Mouse (Mus musculus) limb, embryonic 13.5 days (tissue): ENCODE measurements around the gene Slc39a1. TPM values are rescaled to one million over a fixed set of nuclear protein-coding genes. Genes with fewer than 3 reads are reported as not detected.
"Not testable (repeated sequence)": the region's sequence is repeated elsewhere in the genome, so short reads cannot be mapped to it uniquely, and the experiment has no call there.

ENCODE experiments used
- ATAC-seq: fragments of 200-750 bp; cut with Nextera tagmentation; 2 replicates; pipeline ENCODE4 v1.8.0; 2017; ENCODE audit warnings: low read depth, moderate number of reproducible peaks, moderate TSS enrichment; ENCODE audit not compliant: low FRiP score
- H3K27ac ChIP-seq: fragments of 300-500 bp; sonication (generic); 2 replicates; pipeline ENCODE4 v1.5.1; 2015; ENCODE audit warnings: inconsistent platforms, mild to moderate bottlenecking, moderate library complexity
- H3K27me3 ChIP-seq: fragments of 300-500 bp; sonication (generic); 2 replicates; pipeline ENCODE4 v1.6.1; 2015; ENCODE audit warnings: mild to moderate bottlenecking, inconsistent platforms
- H3K36me3 ChIP-seq: fragments of 300-500 bp; sonication (generic); 2 replicates; pipeline ENCODE4 v1.6.1; 2015; ENCODE audit warnings: inconsistent platforms, mild to moderate bottlenecking, moderate library complexity
- H3K4me1 ChIP-seq: fragments of 300-500 bp; sonication (generic); 2 replicates; pipeline ENCODE4 v1.6.1; 2015; ENCODE audit warnings: inconsistent platforms
- H3K4me2 ChIP-seq: fragments of 300-500 bp; sonication (generic); replicated peaks from 2 replicates; pipeline ENCODE4 v1.6.1; 2015; ENCODE audit warnings: inconsistent platforms, mild to moderate bottlenecking, moderate library complexity
- H3K4me3 ChIP-seq: fragments of 300-500 bp; sonication (generic); 2 replicates; pipeline ENCODE4 v1.5.1; 2015; ENCODE audit warnings: moderate library complexity, mild to moderate bottlenecking, inconsistent platforms
- H3K9ac ChIP-seq: fragments of 300-500 bp; sonication (generic); 2 replicates; pipeline ENCODE4 v1.6.1; 2015; ENCODE audit warnings: mild to moderate bottlenecking, inconsistent platforms
- H3K9me3 ChIP-seq: fragments of 300-500 bp; sonication (generic); 2 replicates; pipeline ENCODE4 v1.6.1; 2016; ENCODE audit warnings: inconsistent platforms
- WGBS: fragments of 180-500 bp; shearing (Covaris S2); methylation state at CpG from one replicate; pipeline ENCODE4 v1.1.7; 2015; 5-methylcytosine and 5-hydroxymethylcytosine counted together
- polyA plus RNA-seq: library from polyadenylated mRNA; unstranded; fragments of >200 nt; fragmentation: Nextera tagmentation; extraction: Ambion mirVana; gene quantifications from 2 replicates; pipeline ENCODE4 v1.2.1, GENCODE M21; 2015

Gene Slc39a1
- polyA plus RNA-seq, 1 experiment from 2014 or later, result 102 TPM

DNA sequence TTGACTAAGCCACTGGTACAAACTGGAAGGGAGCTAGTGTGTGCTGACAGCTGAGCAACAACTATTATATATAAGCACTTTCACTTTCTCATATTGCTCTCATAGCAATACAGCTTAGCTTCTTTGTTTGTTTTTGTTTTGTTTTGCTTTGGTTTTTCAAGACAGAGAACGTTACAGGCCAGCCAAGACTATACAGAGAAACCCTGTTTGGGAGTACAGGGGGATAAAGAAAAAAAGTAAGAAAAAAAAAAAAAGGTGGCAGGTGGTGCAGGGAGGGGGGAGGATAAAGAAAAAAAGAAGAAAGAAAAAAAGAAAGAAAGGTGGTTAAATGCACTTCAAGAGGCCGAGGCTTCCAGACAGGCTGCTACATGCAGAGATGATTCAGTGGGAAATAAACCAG is 2.6 kb upstream of the Slc39a1 start:
- H3K4me2 ChIP-seq, result no peak overlapping the region
- H3K36me3 ChIP-seq, result peaks cover 7% of the 10 kb centered on the region
- 76% methylated on average over 2 of the region's 2 CpGs for WGBS
- H3K27me3 ChIP-seq, result no peaks in the 10 kb centered on the region
- H3K4me3 ChIP-seq, result no peak overlapping the region
- no peak overlapping the region for H3K9ac ChIP-seq
- H3K27ac ChIP-seq, result no peak overlapping the region
- peaks cover 37% of the 10 kb centered on the region for H3K4me1 ChIP-seq
- ATAC-seq, result no peak
- no peaks in the 10 kb centered on the region for H3K9me3 ChIP-seq

DNA sequence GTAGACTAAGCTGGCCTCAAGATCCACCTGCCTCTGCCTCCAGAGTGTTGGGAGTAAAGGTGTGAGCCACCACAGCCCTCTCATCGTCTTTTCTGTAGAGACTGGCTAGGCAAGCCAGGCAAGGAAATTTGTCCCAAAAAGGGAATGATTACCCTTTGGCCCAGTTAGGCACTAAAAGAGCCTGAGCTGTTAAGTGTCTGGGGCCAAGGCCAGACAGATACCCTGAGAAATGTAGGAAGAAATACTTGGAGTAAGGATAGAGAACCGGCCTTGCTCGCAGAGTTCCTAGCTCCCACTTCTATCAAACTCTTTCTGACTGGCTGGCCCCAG is 377 bp upstream of the Slc39a1 start:
- peak overlapping the region; percentile 82 for H3K9ac ChIP-seq
- 0% methylated on average over 3 of the region's 3 CpGs for WGBS
- peaks cover 29% of the 10 kb centered on the region for H3K4me1 ChIP-seq
- H3K4me2 ChIP-seq, result peak overlapping the region; percentile 90
- H3K36me3 ChIP-seq, result peaks cover 22% of the 10 kb centered on the region
- H3K27me3 ChIP-seq, result no peaks in the 10 kb centered on the region
- peak overlapping the region; percentile 91 for H3K27ac ChIP-seq
- peak overlapping the region; percentile 79 for H3K4me3 ChIP-seq
- ATAC-seq, result peak; percentile 13; the same call in 1 of the 2 replicates
- no peaks in the 10 kb centered on the region for H3K9me3 ChIP-seq

GRCm38 (mm10) chr3:90248746-90249100 is 751 bp downstream of the Slc39a1 start:
- H3K9ac ChIP-seq, result peak overlapping the region; percentile 82
- ATAC-seq, result no peak
- H3K4me3 ChIP-seq, result peak overlapping the region; percentile 79
- peak overlapping the region; percentile 90 for H3K4me2 ChIP-seq
- peaks cover 18% of the 10 kb centered on the region for H3K4me1 ChIP-seq
- H3K27ac ChIP-seq, result peak overlapping the region; percentile 89
- WGBS, result 5% methylated on average over 10 of the region's 10 CpGs
- H3K36me3 ChIP-seq, result peaks cover 22% of the 10 kb centered on the region
- no peaks in the 10 kb centered on the region for H3K9me3 ChIP-seq
- no peaks in the 10 kb centered on the region for H3K27me3 ChIP-seq

GRCm38 (mm10) chr3:90250791-90251190 is 2.8 kb downstream of the Slc39a1 start:
- Histone ChIP-seq H3K36me3 (peaks cover 22% of the 10 kb centered on the region), H3K4me3 (no peak overlapping the region), H3K9ac (no peak overlapping the region), H3K4me2 (no peak overlapping the region), H3K27ac (no peak overlapping the region), H3K9me3 (no peaks in the 10 kb centered on the region), H3K4me1 (peaks cover 24% of the 10 kb centered on the region), H3K27me3 (no peaks in the 10 kb centered on the region)
- WGBS, result 82% methylated on average over 6 of the region's 6 CpGs
- ATAC-seq, result no peak

- H3K27ac ChIP-seq, ATAC-seq, H3K4me3 ChIP-seq, H3K9ac ChIP-seq, H3K9me3 ChIP-seq, H3K27me3 ChIP-seq, H3K4me2 ChIP-seq: not testable (repeated sequence)
- H3K4me1 ChIP-seq, result peaks cover 31% of the 10 kb centered on the region
- H3K36me3 ChIP-seq, result peaks cover 22% of the 10 kb centered on the region
- WGBS, result 92% methylated on average over 11 of the region's 12 CpGs
Observed at GRCm38 (mm10) chr3:90251731-90252226, 3.8 kb downstream of the Slc39a1 start.

DNA sequence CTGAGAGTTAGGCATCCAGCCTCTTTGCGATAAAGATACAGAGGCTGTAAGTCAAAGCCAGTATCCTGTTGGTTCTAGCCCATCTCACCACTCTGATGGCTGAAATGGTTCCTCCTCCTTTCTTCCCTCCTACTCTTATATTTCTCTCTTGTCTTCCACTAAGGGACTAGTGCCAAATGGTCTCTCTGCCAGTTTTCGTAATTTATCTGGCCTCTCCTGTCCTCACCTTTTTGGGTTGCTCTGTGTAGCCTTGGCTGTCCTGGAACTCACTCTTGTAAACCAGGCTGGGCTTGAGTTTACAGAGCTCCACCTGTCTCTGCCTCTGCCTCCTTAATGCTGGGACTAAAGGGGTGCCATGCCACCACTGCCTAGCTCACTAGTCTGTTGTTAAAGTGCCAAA is 4.7 kb downstream of the Slc39a1 start:
- H3K9me3 ChIP-seq, H3K4me3 ChIP-seq, H3K9ac ChIP-seq, H3K27me3 ChIP-seq, H3K4me2 ChIP-seq, H3K27ac ChIP-seq, ATAC-seq: not testable (repeated sequence)
- H3K36me3 ChIP-seq, result peaks cover 29% of the 10 kb centered on the region
- H3K4me1 ChIP-seq, result peaks cover 28% of the 10 kb centered on the region
- WGBS, result 92% methylated on average over 2 of the region's 2 CpGs

- not testable (repeated sequence) for H3K27me3 ChIP-seq, H3K9ac ChIP-seq, H3K4me3 ChIP-seq, H3K9me3 ChIP-seq, H3K27ac ChIP-seq, ATAC-seq
- Histone ChIP-seq H3K36me3 (peaks cover 34% of the 10 kb centered on the region), H3K4me2 (peak overlapping the region; percentile 78; the same call in 1 of the 2 replicates), H3K4me1 (peaks cover 28% of the 10 kb centered on the region)
- 77% methylated on average over 1 of the region's 1 CpGs for WGBS
Observed at GRCm38 (mm10) chr3:90253174-90253573, 5.2 kb downstream of the Slc39a1 start.

GRCm38 (mm10) chr3:90253653-90254418 is 5.9 kb downstream of the Slc39a1 start, which contains the start of gene Crtc2:
TSS of gene Crtc2 (plus strand) at chr3:90254163.
- peaks cover 24% of the 10 kb centered on the region for H3K4me1 ChIP-seq
- WGBS, result 1% methylated on average over 38 of the region's 40 CpGs
- peak within 1 kb of the TSS; percentile 91 for H3K4me3 ChIP-seq
- H3K9ac ChIP-seq, result peak within 1 kb of the TSS; percentile 95
- peak within 1 kb of the TSS; percentile 78 for H3K4me2 ChIP-seq
- no peaks in the 10 kb centered on the region for H3K27me3 ChIP-seq
- H3K9me3 ChIP-seq, result no peaks in the 10 kb centered on the region
- H3K36me3 ChIP-seq, result peaks cover 41% of the 10 kb centered on the region
- ATAC-seq, result peak; percentile 97
- H3K27ac ChIP-seq, result peak within 1 kb of the TSS; percentile 87

DNA sequence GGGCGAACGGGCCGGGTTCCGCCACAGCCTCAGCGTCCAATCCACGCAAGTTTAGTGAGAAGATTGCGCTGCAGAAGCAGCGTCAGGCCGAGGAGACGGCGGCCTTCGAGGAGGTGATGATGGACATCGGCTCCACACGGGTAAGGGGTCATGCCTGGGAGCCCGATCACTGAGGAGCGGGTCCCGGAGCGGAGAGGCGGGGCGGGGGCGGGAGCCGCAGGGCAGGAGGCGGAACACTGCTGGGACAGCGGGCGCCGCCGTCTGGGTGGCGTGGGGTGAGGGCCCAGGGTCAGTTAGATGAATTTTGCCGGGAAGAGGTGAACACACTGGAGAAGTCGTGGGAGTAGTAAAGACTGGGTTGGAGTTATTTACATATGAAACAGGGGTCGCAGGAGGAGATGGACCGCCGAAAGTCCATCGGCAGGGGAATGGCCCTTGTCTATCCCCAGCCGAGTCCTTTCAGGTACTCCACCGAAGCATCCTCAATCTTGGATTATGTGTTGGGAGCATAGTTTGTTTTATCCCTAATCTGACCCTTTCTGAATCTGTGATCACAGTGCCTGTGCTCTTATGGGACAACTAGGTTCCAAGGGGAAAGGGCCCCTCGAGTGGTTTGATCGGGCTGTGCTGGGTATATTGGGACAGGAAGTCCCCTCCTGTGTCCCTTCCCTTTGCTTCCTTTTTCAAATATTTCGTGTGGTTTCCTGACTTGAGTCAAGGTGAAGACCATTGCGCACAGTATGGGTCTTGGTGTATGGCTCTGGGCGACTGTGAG is 6.6 kb downstream of the Slc39a1 start:
- H3K9ac ChIP-seq, result peak overlapping the region; percentile 95
- peaks cover 45% of the 10 kb centered on the region for H3K36me3 ChIP-seq
- peak overlapping the region; percentile 78 for H3K4me2 ChIP-seq
- no peaks in the 10 kb centered on the region for H3K9me3 ChIP-seq
- peak; percentile 55 for ATAC-seq
- WGBS, result under 1% methylated on average over 41 of the region's 41 CpGs
- H3K27me3 ChIP-seq, result no peaks in the 10 kb centered on the region
- peak overlapping the region; percentile 91 for H3K4me3 ChIP-seq
- H3K27ac ChIP-seq, result peak overlapping the region; percentile 87
- peaks cover 17% of the 10 kb centered on the region for H3K4me1 ChIP-seq

- Histone ChIP-seq H3K4me3 (peak overlapping the region; percentile 91), H3K4me2 (peak overlapping the region; percentile 78), H3K27me3 (no peaks in the 10 kb centered on the region), H3K9ac (peak overlapping the region; percentile 95), H3K4me1 (peaks cover 16% of the 10 kb centered on the region), H3K36me3 (peaks cover 49% of the 10 kb centered on the region), H3K9me3 (no peaks in the 10 kb centered on the region), H3K27ac (0 out of 2 replicates have a peak overlapping the region, but pooled peaks have one; percentile 87)
- ATAC-seq, result no peak
- WGBS, result 23% methylated on average over 2 of the region's 2 CpGs
Observed at GRCm38 (mm10) chr3:90255194-90255565, 7.2 kb downstream of the Slc39a1 start.

GRCm38 (mm10) chr3:90255784-90256353 is 7.9 kb downstream of the Slc39a1 start:
- H3K36me3 ChIP-seq, result peaks cover 49% of the 10 kb centered on the region
- H3K27ac ChIP-seq, result no peak overlapping the region
- H3K4me2 ChIP-seq, result peak overlapping the region; percentile 78
- ATAC-seq, result no peak
- 91% methylated on average over 14 of the region's 14 CpGs for WGBS
- H3K9me3 ChIP-seq, result no peaks in the 10 kb centered on the region
- H3K9ac ChIP-seq, result peak overlapping the region; percentile 95
- H3K27me3 ChIP-seq, result no peaks in the 10 kb centered on the region
- H3K4me1 ChIP-seq, result peaks cover 16% of the 10 kb centered on the region
- H3K4me3 ChIP-seq, result peak overlapping the region; percentile 91
